Mouse (Mus musculus) kidney, postnatal 25 days (tissue): ENCODE data around the gene Tmem229b.
"Not testable (repeated sequence)": the region's sequence is repeated elsewhere in the genome, so short reads cannot be mapped to it uniquely, and the experiment has no call there.

ENCODE experiments used
- DNase-seq, 2 experiments: peaks; one replicate each; pipeline ENCODE4 v3.0.0; 2021; ENCODE audit warnings: mixed read lengths in 2 of 2

Gene Tmem229b

GRCm38 (mm10) chr12:79006076-79006475 lies 1.4 kb downstream of the Tmem229b start:
- no peak for DNase-seq

GRCm38 (mm10) chr12:79005456-79005855 lies 2.0 kb downstream of the Tmem229b start:
- no peak for DNase-seq

- no peak for DNase-seq
Observed at GRCm38 (mm10) chr12:79002978-79003377, 4.4 kb downstream of the Tmem229b start.

GRCm38 (mm10) chr12:79002406-79002805 lies 5.0 kb downstream of the Tmem229b start:
- no peak for DNase-seq

- no peak for DNase-seq
Observed at GRCm38 (mm10) chr12:78996711-78997110, 10.7 kb downstream of the Tmem229b start.

- DNase-seq = no peak
Observed at GRCm38 (mm10) chr12:78996271-78996670, 11.2 kb downstream of the Tmem229b start.

GRCm38 (mm10) chr12:78987581-78988081 lies 19.8 kb downstream of the Tmem229b start:
- peak; percentile 12 to 53 for DNase-seq

GRCm38 (mm10) chr12:78984035-78984432 lies 23.4 kb downstream of the Tmem229b start:
- DNase-seq = peak; percentile 81 to 86

- no peak for DNase-seq
Observed at GRCm38 (mm10) chr12:78983296-78984034, 24.0 kb downstream of the Tmem229b start.

- DNase-seq = peak; percentile 11 to 60
Observed at GRCm38 (mm10) chr12:78981938-78982825, 25.2 kb downstream of the Tmem229b start.

- no peak for DNase-seq
Observed at GRCm38 (mm10) chr12:78981131-78981530, 26.3 kb downstream of the Tmem229b start.

- peak; percentile 34 to 71 for DNase-seq
Observed at GRCm38 (mm10) chr12:78980683-78981091, 26.7 kb downstream of the Tmem229b start.

- DNase-seq = no peak
Observed at GRCm38 (mm10) chr12:78977552-78977951, 29.9 kb downstream of the Tmem229b start.

GRCm38 (mm10) chr12:78977078-78977477 lies 30.3 kb downstream of the Tmem229b start:
- no peak for DNase-seq

- DNase-seq = no peak
Observed at GRCm38 (mm10) chr12:78975836-78976235, 31.6 kb downstream of the Tmem229b start.

GRCm38 (mm10) chr12:78974767-78975166 lies 32.7 kb downstream of the Tmem229b start:
- DNase-seq = no peak

- no peak for DNase-seq
Observed at GRCm38 (mm10) chr12:78973779-78974178, 33.6 kb downstream of the Tmem229b start.

GRCm38 (mm10) chr12:78971649-78972048 lies 35.8 kb downstream of the Tmem229b start:
- no peak for DNase-seq

GRCm38 (mm10) chr12:78970725-78971124 lies 36.7 kb downstream of the Tmem229b start:
- no peak for DNase-seq

GRCm38 (mm10) chr12:78964496-78964895 lies 42.9 kb downstream of the Tmem229b start:
- not testable (repeated sequence) for DNase-seq

GRCm38 (mm10) chr12:78956405-78956804 lies 51.0 kb downstream of the Tmem229b start:
- no peak for DNase-seq

GRCm38 (mm10) chr12:78952484-78952883 lies 54.9 kb downstream of the Tmem229b start:
- no peak for DNase-seq

- no peak for DNase-seq
Observed at GRCm38 (mm10) chr12:78952053-78952452, 55.4 kb downstream of the Tmem229b start.

GRCm38 (mm10) chr12:78947661-78948060 lies 59.8 kb downstream of the Tmem229b start:
- DNase-seq = no peak
